Mouse (Mus musculus) stomach, embryonic 14.5 days (tissue): Measurements from ENCODE around the gene Gm2663. TPM values are rescaled to one million over a fixed set of nuclear protein-coding genes. Genes with fewer than 3 reads are reported as not detected.
"Not testable (repeated sequence)": the region's sequence is repeated elsewhere in the genome, so short reads cannot be mapped to it uniquely, and the experiment has no call there.

Experiments
- ATAC-seq: fragments of 200-750 bp; cut with Nextera tagmentation; 2 replicates; pipeline ENCODE4 v1.8.0; 2017; ENCODE audit warnings: low read depth, moderate TSS enrichment; ENCODE audit not compliant: insufficient number of reproducible peaks, insufficient read depth, low FRiP score
- H3K27ac ChIP-seq: fragments of 300-500 bp; sonication (generic); 2 replicates; pipeline ENCODE4 v1.5.1; 2014; ENCODE audit warnings: mild to moderate bottlenecking, low read length, moderate library complexity, mixed read lengths
- H3K27me3 ChIP-seq: fragments of 300-500 bp; sonication (generic); 2 replicates; pipeline ENCODE4 v1.6.1; 2014; ENCODE audit warnings: low read length, control low read depth, mixed read lengths; ENCODE audit not compliant: control insufficient read depth, insufficient read depth
- H3K36me3 ChIP-seq: fragments of 300-500 bp; sonication (generic); 2 replicates; pipeline ENCODE4 v1.6.1; 2014; ENCODE audit warnings: mild to moderate bottlenecking, control low read depth, low read length, moderate library complexity, mixed read lengths; ENCODE audit not compliant: control insufficient read depth, insufficient read depth
- H3K4me1 ChIP-seq: fragments of 300-500 bp; sonication (generic); 2 replicates; pipeline ENCODE4 v1.6.1; 2014; ENCODE audit warnings: low read length, control low read depth, mixed read lengths; ENCODE audit not compliant: control insufficient read depth, insufficient read depth
- H3K4me2 ChIP-seq: fragments of 300-500 bp; sonication (generic); replicated peaks from 2 replicates; pipeline ENCODE4 v1.6.1; 2014; ENCODE audit warnings: low read depth, low read length, control low read depth
- H3K4me3 ChIP-seq: fragments of 300-500 bp; sonication (generic); 2 replicates; pipeline ENCODE4 v1.5.1; 2014; ENCODE audit warnings: low read depth, low read length, control low read depth
- H3K9ac ChIP-seq: fragments of 300-500 bp; sonication (generic); replicated peaks from 2 replicates; pipeline ENCODE4 v1.6.1; 2014; ENCODE audit warnings: low read depth, mild to moderate bottlenecking, control low read depth, low read length, moderate library complexity, mixed read lengths
- H3K9me3 ChIP-seq: fragments of 300-500 bp; sonication (generic); 2 replicates; pipeline ENCODE4 v1.6.1; 2016; ENCODE audit warnings: low read depth, low read length, control low read depth; ENCODE audit not compliant: control insufficient read depth
- WGBS: fragments of 180-500 bp; shearing (Covaris S2); extraction: QIAGEN DNeasy Blood & Tissue Kit; methylation state at CpG from one replicate; pipeline ENCODE4 v1.1.7; 2014; 5-methylcytosine and 5-hydroxymethylcytosine counted together
- polyA plus RNA-seq: library from polyadenylated mRNA; unstranded; fragments of >200 nt; fragmentation: Nextera tagmentation; extraction: Ambion mirVana; gene quantifications from 2 replicates; pipeline ENCODE4 v1.2.1, GENCODE M21; 2014

The Gm2663 gene
- polyA plus RNA-seq = not detected in 2 replicates

- H3K9me3 ChIP-seq, H3K4me3 ChIP-seq, H3K27me3 ChIP-seq, H3K9ac ChIP-seq, H3K36me3 ChIP-seq, H3K4me1 ChIP-seq, ATAC-seq, H3K27ac ChIP-seq, H3K4me2 ChIP-seq: not testable (repeated sequence)
Observed at GRCm38 (mm10) chr6:40999379-40999778, at the start of gene Gm2663. Gm2663 (minus strand) TSS chr6:40999479.

GRCm38 (mm10) chr6:41048602-41049001, 49.3 kb upstream of the Gm2663 start:
- Histone ChIP-seq H3K27me3 (no peaks in the 10 kb centered on the region), H3K9ac (no peak overlapping the region), H3K9me3 (no peaks in the 10 kb centered on the region), H3K27ac (no peak overlapping the region), H3K4me1 (no peaks in the 10 kb centered on the region), H3K4me3 (no peak overlapping the region), H3K4me2 (no peak overlapping the region), H3K36me3 (no peaks in the 10 kb centered on the region)
- WGBS = 39% methylated on average over 1 of the region's 1 CpGs
- no peak for ATAC-seq

GRCm38 (mm10) chr6:41047961-41048360, 48.7 kb upstream of the Gm2663 start:
- 92% methylated on average over 1 of the region's 1 CpGs for WGBS

GRCm38 (mm10) chr6:41047202-41047601, 47.9 kb upstream of the Gm2663 start:
- Histone ChIP-seq H3K27me3 (no peaks in the 10 kb centered on the region), H3K9ac (no peak overlapping the region), H3K27ac (no peak overlapping the region), H3K4me2 (no peak overlapping the region), H3K4me3 (no peak overlapping the region), H3K36me3 (no peaks in the 10 kb centered on the region), H3K4me1 (no peaks in the 10 kb centered on the region), H3K9me3 (no peaks in the 10 kb centered on the region)
- WGBS = 96% methylated on average over 1 of the region's 1 CpGs
- ATAC-seq = no peak

More at GRCm38 (mm10) chr6:41047961-41048360, 48.7 kb upstream of the Gm2663 start:
- Histone ChIP-seq H3K4me2 (no peak overlapping the region), H3K27ac (no peak overlapping the region), H3K27me3 (no peaks in the 10 kb centered on the region), H3K9me3 (no peaks in the 10 kb centered on the region), H3K9ac (no peak overlapping the region), H3K4me1 (no peaks in the 10 kb centered on the region), H3K4me3 (no peak overlapping the region), H3K36me3 (no peaks in the 10 kb centered on the region)
- ATAC-seq = no peak

DNA sequence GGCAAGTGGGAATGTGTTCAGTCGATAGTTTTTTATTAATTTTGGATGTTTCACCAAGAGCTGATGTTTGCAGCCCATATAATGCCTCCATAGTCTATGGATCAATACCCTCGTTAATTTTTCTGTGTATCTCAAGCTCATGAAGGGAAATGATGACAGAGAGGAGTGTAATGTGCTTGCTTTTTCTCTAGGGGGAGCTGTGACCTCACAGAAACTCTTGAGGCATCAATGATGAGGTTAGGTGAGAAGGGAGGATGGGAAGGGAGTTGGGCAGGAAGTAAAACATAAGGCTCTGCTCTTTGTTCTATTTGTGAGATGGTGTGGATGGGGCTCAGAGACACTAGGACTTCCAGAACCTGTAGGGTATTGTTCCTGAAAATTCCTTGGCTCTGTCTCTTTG, 47.3 kb upstream of the Gm2663 start:
- WGBS = 54% methylated on average over 2 of the region's 2 CpGs
- Histone ChIP-seq H3K27me3 (no peaks in the 10 kb centered on the region), H3K36me3 (no peaks in the 10 kb centered on the region), H3K27ac (no peak overlapping the region), H3K4me2 (no peak overlapping the region), H3K9ac (no peak overlapping the region), H3K4me1 (no peaks in the 10 kb centered on the region), H3K4me3 (no peak overlapping the region), H3K9me3 (no peaks in the 10 kb centered on the region)
- ATAC-seq = no peak

DNA sequence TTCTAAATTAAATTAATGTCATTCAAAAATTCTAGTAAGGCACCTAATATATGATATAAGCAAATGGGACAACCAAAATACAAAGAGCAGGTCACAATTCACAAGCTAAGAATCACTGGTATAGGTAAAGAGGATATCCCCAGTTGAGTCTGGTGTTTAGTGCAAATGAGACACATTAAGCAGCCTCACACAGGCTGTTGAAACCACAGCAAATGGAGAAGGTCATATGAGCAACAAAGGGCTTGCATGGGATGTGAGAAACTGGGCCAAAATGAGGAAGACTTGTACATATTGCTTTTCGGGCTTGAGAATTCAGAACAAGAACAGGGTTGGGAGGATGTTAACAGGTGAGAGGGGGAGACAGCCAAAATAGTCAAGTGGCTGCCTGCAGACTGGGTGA, 45.5 kb upstream of the Gm2663 start:
- no peaks in the 10 kb centered on the region for H3K9me3 ChIP-seq
- WGBS = 77% methylated on average over 1 of the region's 1 CpGs
- no peak overlapping the region for H3K9ac ChIP-seq
- no peak overlapping the region for H3K4me3 ChIP-seq
- no peaks in the 10 kb centered on the region for H3K27me3 ChIP-seq
- H3K4me2 ChIP-seq = no peak overlapping the region
- H3K36me3 ChIP-seq = no peaks in the 10 kb centered on the region
- no peak overlapping the region for H3K27ac ChIP-seq
- no peak for ATAC-seq
- no peaks in the 10 kb centered on the region for H3K4me1 ChIP-seq

GRCm38 (mm10) chr6:41044314-41044713, 45.0 kb upstream of the Gm2663 start:
- ATAC-seq = no peak
- no peaks in the 10 kb centered on the region for H3K36me3 ChIP-seq
- no peak overlapping the region for H3K27ac ChIP-seq
- H3K4me1 ChIP-seq = no peaks in the 10 kb centered on the region
- no peak overlapping the region for H3K9ac ChIP-seq
- H3K4me3 ChIP-seq = no peak overlapping the region
- H3K9me3 ChIP-seq = no peaks in the 10 kb centered on the region
- no peak overlapping the region for H3K4me2 ChIP-seq
- 55% methylated on average over 1 of the region's 1 CpGs for WGBS
- no peaks in the 10 kb centered on the region for H3K27me3 ChIP-seq

DNA sequence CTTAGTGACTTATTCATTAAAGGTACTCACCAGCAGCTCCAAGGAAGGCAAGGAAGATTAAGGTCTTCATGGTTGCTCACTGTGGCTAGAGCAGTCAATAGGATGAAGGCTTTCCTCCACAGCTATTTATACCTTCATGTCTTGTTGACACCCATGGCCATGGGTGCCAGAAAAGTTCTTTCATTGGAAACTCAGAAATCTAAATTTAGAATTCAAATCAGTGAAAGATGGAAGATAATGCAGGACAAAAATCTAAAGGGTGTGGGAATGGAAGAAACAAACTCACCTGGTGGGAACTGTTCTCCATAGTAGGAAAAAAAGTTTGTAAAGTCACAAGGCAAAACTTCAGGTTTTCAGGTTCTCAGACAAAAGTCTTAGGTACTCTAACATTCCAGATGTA, 36.1 kb upstream of the Gm2663 start, which contains the start of gene 2210010C04Rik:
2210010C04Rik (minus strand) TSS at position 101 of the 400 bp plus-strand sequence.
- H3K36me3 ChIP-seq = no peaks in the 10 kb centered on the region
- H3K27me3 ChIP-seq = no peaks in the 10 kb centered on the region
- no peaks in the 10 kb centered on the region for H3K9me3 ChIP-seq
- no peak within 1 kb of the TSS for H3K27ac ChIP-seq
- no peak within 1 kb of the TSS for H3K4me3 ChIP-seq
- no peak within 1 kb of the TSS for H3K4me2 ChIP-seq
- no peak for ATAC-seq
- H3K9ac ChIP-seq = no peak within 1 kb of the TSS
- no peaks in the 10 kb centered on the region for H3K4me1 ChIP-seq

- Histone ChIP-seq H3K9me3 (no peaks in the 10 kb centered on the region), H3K27ac (no peak overlapping the region), H3K4me2 (no peak overlapping the region), H3K4me1 (no peaks in the 10 kb centered on the region), H3K36me3 (no peaks in the 10 kb centered on the region), H3K9ac (no peak overlapping the region), H3K4me3 (no peak overlapping the region), H3K27me3 (no peaks in the 10 kb centered on the region)
- no peak for ATAC-seq
- WGBS = 78% methylated on average over 6 of the region's 6 CpGs
Observed at GRCm38 (mm10) chr6:41032802-41033201, 33.5 kb upstream of the Gm2663 start.
